Mouse (Mus musculus) retina, adult 2 months (tissue): Measurements from ENCODE around the gene Myb.

Experiments used
- DNase-seq: peaks from one replicate; pipeline ENCODE4 v3.0.0-alpha.2; 2012; ENCODE audit warnings: low read depth, low spot score

Myb gene

DNA sequence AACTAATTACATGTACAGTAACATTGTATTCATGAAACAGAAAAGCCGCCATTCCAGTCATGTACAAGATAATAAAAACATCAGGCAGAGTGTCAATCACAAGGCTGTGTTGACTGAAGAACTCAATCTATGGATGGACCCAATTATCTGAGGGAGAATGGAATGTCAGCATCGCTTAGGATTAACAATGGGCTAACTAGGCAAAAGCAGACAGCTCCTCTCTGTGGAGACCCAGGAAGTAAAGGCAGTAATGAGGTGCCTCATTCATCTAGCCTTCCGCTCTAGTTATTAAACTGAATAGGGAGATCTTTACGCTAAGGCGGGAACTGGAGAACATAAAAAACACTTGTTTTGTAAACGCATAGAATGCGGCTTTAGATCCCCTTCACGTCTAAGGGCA, 78.3 kb downstream of the Myb start:
- DNase-seq: no peak

DNA sequence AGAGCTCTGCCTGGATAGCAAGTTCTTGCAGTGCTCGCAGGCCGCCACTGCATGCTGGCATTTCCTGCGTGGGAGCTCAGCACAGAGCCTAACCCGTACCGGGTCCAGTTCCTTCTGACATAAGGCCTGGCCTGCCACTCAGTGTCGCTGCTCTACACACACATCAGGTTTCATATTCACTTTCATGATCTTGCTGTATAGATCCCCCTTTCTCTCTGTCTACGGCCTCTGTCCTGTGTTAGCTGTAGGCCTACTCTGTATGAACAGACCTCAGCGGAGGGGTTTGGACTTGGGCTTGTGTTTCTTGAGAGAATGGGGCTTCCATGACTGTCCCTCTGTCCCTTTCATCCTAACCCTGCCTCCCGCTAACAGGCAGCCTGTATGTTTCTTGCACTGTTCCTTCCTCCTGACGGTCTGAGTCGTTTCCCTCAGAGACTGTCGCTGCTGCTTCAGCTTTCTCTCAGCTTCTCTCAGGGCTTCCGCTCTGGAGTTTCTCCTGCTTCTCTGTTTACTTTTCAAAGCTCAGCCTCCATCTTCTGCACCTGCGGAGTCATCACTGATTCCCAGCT, 83.5 kb downstream of the Myb start:
- no peak for DNase-seq

DNA sequence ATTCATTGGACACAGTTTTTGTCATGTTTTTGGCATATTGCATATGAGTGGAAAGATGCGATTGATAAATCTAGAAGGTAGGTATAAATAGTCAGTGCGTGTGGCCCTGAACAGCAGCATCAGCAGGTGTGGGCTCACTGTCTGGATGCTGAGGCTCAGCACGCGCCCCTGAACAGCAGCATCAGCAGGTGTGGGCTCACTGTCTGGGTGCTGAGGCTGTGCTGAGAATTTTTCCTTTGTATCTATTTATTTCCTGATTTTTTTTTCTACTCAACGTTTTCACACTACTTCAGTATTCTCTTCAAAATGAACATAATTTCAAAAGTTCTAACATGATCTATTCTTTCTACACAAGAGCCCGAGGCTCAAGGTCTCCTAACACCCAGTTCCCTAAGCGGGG, 84.1 kb downstream of the Myb start:
- no peak for DNase-seq

DNA sequence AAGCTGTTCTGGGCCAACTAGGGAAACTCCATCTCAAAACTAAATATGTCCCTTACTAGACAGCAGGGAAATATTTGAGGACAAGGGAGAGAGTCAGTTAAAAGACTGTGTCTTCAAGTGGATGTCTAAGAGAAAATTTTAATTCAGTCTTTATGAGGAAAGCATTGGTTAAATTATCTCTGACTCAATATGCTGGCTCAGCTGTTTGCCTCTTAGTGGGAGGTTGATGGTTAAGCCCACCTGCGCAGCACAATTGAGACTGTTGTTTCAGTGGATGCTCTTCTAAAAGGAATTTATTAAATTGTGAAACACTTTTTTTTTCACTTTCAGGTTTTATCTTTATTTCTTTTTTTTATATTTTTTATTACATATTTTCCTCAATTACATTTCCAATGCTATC, 84.6 kb downstream of the Myb start:
- no peak for DNase-seq
